Mouse (Mus musculus) heart, adult 18-20 months (tissue): Measurements from ENCODE around the gene Atg2a. TPM values are rescaled to one million over a fixed set of nuclear protein-coding genes. Genes with fewer than 3 reads are reported as not detected.
"Not testable (repeated sequence)": the region's sequence is repeated elsewhere in the genome, so short reads cannot be mapped to it uniquely, and the experiment has no call there.

Source experiments
- DNase-seq, 2 experiments: peaks; one replicate each; pipeline ENCODE4 v3.0.0; 2021 to 2022; ENCODE audit warnings: mixed read lengths in 1 of 2
- microRNA-seq, 2 experiments: library from miRNA; unstranded; fragments of <30 nt; microRNA quantifications; one replicate each; pipeline ENCODE4 v1.2.0; 2022
- total RNA-seq, 2 experiments: library from RNA; stranded (reverse); gene quantifications; 2 replicates each; pipeline ENCODE4 v1.2.3; 2021

The Atg2a gene
- total RNA-seq, 2 experiments from 2014 or later, result 21.5 to 22.1 TPM

DNA sequence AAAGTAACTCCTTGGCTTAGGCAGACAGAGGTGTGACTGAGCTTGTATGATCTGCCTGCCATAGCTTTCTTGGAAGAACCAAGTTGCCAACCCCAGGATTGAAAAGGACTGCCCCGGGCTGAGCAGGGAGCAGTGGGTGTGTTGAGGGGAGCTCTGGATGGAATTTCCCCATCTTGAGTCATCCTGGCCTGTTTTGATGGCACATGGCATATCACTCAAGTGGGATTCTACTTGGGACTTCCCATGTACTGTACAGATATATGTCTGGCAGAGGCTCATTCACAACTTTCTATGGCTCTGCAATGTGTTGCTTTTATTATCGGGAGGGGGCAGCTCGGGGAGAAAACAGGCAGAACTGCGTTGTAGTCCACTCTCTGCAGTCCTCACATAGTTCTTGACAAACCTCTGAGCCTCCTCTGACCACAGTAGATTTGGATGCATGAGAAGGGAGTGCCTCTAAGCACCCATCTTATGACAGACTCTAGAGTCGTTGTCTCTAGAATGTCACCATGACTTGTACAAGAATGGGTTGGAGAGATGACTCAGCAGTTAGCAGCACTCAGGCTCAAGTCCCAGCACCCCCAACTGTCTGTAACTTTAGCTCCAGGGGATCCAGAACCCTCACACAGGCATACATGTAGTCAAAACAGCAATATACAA, 55.2 kb downstream of the Atg2a start:
- no peak for DNase-seq

DNA sequence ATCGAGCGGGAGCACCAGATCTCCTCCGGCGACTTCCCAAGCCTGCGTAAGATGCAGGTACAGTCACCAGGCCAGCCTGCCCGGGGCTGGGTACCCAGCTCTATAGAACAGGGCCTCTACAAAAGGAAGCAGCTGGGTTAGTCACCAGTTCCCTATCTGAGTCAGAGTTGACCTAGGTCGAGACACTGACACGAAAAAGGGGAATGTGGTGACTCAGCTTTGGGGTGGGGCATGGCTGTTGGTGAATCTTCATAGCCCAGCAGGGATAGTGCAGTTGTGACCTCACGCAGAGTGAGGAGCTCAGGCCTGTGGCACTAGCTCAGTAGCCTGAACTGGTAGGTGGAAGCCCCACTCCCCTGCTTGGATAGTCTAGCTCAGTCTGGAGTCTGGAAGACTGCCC, 56.2 kb downstream of the Atg2a start:
- DNase-seq, result peak; percentile 67 to 87

DNA sequence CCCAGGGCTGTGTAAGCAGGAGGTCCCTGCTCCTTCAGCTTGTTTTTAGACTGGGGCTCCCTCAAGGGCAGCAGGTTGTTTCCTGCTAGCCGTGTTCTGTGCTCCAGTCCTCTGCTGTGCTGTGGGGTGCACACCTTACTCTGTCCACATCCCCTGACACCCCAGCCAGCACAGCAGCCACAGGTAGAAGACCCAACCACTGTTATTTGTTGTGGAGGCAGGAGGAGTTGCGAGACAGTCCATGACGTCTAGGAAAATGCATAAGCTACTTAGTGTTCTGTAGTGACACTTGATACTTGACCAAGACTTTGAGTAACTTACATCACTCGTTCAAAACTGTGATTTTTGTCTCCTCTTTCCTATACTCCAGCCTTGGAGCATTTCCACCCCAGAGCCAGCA, 57.5 kb downstream of the Atg2a start:
- DNase-seq, result no peak

DNA sequence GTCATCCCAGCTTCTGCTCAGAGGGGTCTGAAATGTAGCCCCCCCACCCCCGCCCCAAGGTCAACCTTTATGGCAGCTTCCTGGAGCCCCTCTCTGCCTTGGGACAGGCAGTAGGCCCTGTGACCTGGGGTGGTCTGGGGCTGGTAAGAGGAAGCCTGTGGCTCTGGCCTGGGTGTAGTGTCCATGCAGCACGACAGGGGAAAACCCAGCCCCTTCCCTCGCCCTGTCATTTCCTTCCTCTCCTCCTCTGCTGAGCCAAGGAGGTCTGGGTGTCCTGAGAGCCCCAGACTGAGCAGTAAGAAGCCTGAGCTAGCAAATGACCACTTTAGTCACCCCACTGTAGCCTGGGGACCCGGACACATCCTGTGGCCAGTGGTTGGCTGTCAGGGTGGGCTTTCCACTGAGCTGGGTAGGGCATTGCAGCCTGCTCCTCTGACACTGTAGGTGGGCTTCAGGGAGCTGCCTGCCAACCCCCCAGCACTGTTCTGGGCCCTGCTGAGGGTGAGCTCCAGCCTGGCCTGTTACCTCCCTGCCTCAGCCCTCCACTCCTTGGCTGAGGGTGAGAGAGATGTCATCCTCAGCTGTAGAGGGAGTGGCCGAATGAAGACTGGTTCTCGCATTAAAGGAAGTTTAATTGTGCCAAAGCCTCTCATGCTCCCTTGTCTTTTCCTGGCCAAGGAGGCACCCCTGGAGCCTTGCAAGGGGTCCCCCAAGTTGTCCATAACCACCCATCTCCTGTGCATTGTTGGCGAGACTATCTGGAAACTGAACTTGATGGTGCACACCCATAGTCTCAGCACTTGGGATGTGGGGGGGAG, 58.2 kb downstream of the Atg2a start:
- DNase-seq, result peak; percentile 50 to 82

DNA sequence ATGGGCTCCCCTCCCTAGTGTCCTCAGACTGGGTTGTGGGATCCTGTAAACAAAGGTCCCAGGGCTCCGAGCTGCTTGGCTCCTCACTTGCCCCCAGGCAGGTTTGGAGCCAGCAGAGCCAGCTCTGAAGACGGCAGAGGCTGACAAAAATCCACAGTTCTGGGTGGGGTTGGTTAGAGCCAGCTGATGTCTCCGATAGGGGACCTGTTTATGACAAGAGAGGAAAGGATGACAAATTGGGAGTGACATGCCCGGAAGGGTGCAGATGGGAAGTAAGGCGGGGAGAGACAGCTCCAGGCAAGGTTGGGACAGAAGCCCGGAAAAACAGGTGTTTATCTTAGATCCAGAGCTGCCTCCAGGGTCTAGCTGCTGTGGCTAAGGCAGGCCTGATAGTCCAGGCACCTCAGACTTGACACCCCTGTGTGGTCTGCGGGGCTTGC, 59.0 kb downstream of the Atg2a start:
- DNase-seq, result peak; percentile 75 to 89

DNA sequence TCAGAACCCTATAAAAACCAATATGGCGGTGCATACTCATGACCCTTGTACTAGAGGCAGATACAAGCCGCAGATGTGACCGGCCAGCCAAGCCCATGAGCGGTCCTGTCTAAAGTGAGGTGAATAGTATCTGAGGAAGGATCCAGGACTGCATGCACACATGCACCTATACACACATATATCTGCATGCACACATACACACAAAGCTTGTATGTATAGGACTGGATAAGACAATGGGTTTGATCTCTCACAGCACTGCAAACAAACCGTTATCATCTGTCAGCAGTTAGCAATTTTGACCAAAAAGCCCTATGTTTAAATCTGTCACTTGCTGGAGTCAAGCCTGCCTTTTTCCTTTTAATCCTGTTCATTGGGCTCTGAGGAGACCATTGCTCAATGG, 60.6 kb downstream of the Atg2a start:
- DNase-seq, result no peak

DNA sequence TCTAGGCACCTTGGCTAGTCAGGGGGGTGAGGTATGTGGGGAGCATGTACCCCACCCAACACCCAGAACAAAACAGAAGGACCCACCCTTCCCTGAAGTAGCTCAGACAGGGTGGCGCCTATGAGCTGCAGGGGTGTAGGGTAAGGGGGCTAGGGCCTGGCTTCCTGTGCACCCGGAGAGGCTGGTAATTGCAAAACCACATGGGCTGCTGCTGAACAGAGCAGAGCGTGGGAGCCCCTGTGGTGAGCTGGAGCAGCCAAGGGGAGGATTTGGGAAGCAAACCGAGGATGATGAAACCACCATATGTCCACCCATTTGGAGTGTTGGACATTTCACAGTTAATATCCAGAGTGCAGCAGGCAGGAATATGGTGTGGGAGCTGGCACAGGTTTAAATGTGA, 61.1 kb downstream of the Atg2a start:
- DNase-seq, result peak; percentile 72 to 92

DNA sequence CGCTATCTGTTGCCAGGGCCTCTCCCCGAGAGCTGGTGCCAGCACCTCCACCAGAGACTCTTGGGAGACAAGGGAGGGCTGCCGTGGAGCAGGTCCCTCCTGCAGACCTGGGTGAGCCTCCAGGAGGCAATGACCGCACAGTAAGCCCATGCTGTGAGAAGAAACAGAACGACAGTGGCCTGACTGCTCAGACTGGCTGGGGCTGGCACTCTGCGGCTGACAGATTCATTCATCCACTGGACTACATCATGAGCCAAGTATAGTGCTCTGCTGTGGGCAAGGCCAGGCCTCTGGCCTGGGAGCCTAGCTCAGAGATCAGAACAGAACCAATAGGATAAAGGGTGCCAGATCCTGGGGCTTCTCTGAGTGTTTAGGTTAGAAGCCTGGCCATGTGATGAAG, 62.4 kb downstream of the Atg2a start:
- no peak for DNase-seq

DNA sequence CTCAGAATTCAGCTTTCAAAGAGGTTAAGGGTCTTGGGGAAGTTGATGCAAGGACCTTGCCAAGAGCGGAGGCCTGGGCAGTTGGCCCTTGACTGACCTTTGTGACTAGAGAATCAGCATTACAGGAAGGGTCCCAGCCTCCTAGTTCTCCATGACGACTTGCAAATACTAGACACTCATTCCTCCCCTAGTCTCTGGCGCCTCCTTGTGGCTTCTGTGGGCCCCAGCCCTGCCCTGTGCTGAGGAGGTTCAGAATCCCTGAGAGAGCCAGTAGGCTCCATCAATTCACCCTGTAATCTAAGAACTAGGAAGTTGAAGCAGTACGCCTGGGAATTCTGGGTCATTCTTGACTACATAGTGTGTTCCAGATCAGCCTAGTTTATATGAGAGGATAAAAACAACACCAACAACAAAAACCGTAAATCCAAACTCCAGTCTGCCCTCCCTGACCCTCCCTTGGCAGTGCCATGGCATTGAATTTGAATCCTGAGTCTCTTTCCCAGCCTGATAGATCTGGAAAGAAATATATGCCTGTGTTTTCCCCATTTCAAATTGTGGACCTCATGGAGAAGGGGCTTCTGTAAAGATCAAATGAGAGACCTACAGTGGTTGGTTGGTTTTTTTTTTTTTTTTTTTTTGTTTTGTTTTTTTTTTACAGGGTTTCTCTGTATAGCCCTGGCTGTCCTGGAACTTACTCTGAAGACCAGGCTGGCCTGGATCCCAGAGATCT, 63.5 kb downstream of the Atg2a start:
- peak; percentile 94 to 97 for DNase-seq

DNA sequence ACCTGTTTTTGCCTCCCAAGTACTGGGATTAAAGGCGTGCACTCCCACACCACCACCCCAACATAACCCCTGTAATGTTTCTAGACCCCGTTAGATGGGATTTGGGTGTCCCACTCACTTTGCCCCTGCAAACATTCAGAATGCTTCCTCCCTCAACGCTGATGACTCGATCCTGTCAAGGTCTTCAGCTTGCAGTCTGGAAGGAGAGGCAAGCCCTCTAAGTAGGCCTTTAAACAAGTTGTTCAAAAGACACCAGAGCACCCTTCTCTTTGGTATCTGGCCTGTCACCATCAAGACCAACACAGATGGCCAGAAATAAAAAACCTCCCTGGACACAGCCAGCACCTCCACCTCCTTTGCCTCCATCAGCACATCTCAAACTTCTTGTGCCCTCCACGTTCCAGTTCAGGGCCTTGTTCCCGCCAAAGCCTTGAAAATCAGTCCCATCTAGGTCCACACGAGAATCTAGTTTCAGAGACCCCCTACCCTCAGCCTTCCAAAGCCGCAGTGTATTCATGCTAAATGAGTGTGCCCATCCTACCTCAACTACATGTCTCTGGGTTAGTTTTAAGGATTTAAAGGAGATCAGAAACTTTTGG, 64.1 kb downstream of the Atg2a start:
- no peak for DNase-seq

DNA sequence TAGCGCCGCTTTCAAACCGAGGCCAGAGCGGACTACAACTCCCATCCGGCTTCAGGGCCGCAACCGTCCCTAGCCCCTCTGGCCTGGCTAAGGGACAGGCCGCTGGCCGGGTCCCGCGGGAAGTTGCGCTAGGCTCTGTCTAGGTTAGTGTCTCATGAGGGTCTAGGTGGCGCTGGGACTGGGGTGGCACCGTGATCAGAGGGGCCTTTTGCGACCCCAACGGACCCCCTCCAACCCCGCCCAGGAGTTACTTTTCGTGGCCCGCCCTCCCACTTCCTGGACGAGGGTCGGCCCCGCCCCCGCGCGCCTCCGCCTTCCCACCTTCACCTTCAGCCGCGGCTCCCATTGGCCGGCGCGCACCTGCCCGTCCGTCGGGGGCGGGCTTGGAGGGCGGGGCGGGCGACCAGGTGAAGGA, 64.7 kb downstream of the Atg2a start, which contains the start of gene Cdc42bpg:
Gene Cdc42bpg (plus strand): TSS at position 320 of the 415 bp plus-strand sequence.
- DNase-seq, result peak; percentile 90 to 92

DNA sequence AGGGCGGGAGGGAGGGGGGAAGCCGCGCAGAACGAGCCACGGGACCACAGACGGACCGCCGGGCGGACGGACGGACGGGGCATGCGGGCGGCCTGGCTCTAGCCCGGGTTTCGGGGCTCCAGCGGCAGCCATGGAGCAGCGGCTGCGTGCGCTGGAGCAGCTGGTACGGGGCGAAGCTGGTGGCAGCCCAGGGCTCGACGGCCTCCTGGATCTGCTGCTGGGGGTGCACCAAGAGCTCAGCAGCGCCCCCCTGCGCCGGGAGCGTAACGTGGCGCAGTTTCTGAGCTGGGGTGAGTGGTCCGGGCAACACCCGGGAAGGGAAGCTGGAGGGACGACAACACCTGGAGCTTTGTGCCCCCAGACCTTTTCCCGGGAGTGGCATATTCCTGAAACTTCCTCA, 65.1 kb downstream of the Atg2a start:
- DNase-seq, result peak; percentile 76 to 82

DNA sequence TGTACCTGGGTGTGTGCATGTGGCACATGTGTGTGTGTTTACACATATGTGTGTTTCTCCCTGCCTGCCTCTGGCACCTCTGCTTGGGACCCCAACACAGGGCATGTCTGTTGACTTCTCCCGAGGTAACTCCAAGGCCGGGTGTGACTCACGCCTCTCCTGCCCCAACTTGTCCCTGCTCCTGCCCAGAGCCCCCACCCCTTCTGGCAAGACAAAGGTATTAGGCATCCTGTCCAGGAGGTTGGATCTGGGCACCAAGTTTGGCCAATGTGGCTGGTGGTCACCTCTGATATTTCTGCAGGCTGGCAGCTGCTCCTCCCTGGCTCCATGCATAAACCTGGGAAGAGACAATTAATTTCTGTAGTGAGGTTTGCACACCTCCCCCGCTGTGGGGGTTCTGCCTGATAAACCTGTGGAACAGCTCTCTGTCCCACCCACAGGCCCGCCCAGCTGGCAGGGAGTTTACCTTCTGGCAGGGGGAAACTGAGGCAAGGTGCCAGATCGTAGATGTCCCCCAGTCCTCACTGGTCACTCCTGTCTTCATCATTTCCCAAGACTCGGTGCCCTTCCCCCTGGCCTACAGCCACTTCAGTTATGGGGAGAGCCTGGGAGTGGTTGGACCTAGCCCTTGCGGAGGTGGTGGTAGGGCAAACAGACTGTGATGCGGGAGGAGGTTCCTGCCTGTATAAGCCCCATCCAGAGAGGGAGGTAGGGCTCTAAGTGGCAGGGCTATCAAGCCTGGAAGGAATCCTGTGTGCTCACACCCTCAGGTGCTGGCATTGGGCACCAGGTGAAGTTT, 66.5 kb downstream of the Atg2a start:
- no peak for DNase-seq

DNA sequence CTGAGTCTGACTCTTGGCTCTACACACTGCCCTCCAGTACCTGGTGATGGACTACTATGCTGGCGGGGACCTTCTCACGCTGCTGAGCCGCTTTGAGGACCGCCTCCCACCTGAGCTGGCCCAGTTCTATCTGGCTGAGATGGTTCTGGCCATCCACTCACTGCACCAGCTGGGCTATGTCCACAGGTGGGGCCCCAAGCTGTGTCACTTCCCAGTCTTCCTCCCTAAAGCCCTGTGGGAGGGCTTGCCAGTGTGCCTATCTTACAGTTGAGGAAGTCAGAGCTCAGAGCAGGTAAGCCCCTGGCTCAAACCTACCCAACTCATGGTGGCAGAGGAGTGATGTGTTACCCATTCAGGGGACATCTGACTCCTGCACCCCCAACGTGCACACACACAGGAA, 68.7 kb downstream of the Atg2a start:
- DNase-seq, result no peak

DNA sequence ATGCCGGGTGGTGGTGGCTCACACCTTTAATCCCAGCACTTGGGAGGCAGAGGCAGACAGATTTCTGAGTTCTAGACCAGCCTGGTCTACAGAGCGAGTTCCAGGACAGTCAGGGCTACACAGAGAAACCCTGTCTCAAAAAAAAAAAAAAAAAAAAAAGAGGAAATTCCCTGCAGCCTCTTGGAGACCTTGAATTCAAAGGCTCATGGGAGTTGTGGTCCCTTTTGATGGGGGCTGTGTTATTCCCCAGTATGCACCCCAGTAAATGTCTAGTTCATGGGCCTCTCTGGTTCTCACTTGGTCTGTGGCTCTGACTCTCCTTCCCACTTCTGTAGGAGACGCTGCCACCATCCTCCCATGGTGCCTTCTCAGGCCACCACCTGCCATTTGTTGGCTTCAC, 70.3 kb downstream of the Atg2a start:
- DNase-seq, result not testable (repeated sequence)

Small RNA genes lying within 50 kb of the gene (microRNA-seq; reads per million reads assigned to microRNA genes)
- gene Mir192 (18.2 to 48.6 reads per million in 2 experiments), gene Mir194-2 (20.5 to 34.0 reads per million in 2 experiments)

Other genes with a start within 250 kb of the Atg2a start
- gene Capn1, start 225.8 kb upstream of the Atg2a start, total RNA-seq, result 10 to 100 TPM; 32.0 to 40.4 TPM
- gene Syvn1, start 195.1 kb upstream of the Atg2a start, total RNA-seq, result 10 to 100 TPM; 21.1 to 21.3 TPM
- gene Mrpl49, start 183.9 kb upstream of the Atg2a start, total RNA-seq, result 10 to 100 TPM; 42.2 to 47.2 TPM
- gene Fau, start 183.8 kb upstream of the Atg2a start, total RNA-seq, result 100 to 1,000 TPM; 613 to 618 TPM
- gene Znhit2, start 180.5 kb upstream of the Atg2a start, total RNA-seq, result 10 to 100 TPM; 11.1 to 11.2 TPM
- gene Tm7sf2, start 173.3 kb upstream of the Atg2a start, total RNA-seq, result 1 to 10 TPM; 2.1 to 3.0 TPM
- gene Vps51, start 164.4 kb upstream of the Atg2a start, total RNA-seq, result 10 to 100 TPM; 20.9 to 22.2 TPM
- gene Tmem262, start 161.6 kb upstream of the Atg2a start, total RNA-seq, result not detected
- gene Gm28374, start 159.4 kb upstream of the Atg2a start, total RNA-seq, result under 1 TPM in 1 of 2 experiments, not detected in 1; 0.47 TPM
- 10 to 100 TPM; 15.5 to 16.1 TPM for gene Zfpl1, start 156.7 kb upstream of the Atg2a start, total RNA-seq
- gene Cdca5, start 156.7 kb upstream of the Atg2a start, total RNA-seq, result under 1 TPM in 1 of 2 experiments, not detected in 1; 0.21 TPM
- gene AC131692.1, start 147.2 kb upstream of the Atg2a start, total RNA-seq, result not detected
- not detected for gene Naaladl1, start 135.9 kb upstream of the Atg2a start, total RNA-seq
- 10 to 100 TPM in 1 of 2 experiments, 1 to 10 TPM in 1; 9.2 to 10.0 TPM for gene Sac3d1, start 123.0 kb upstream of the Atg2a start, total RNA-seq
- 10 to 100 TPM; 13.9 to 15.2 TPM for gene Snx15, start 113.4 kb upstream of the Atg2a start, total RNA-seq
- 1 to 10 TPM in 1 of 2 experiments, under 1 TPM in 1; 0.54 to 2.7 TPM for gene Batf2, start 100.7 kb upstream of the Atg2a start, total RNA-seq
- 10 to 100 TPM; 66.4 to 72.1 TPM for gene Arl2, start 100.1 kb upstream of the Atg2a start, total RNA-seq
- not detected for gene Majin, start 57.3 kb upstream of the Atg2a start, total RNA-seq
- not detected for gene Gpha2, start 15.3 kb upstream of the Atg2a start, total RNA-seq
- gene Ppp2r5b, start 5.8 kb upstream of the Atg2a start, total RNA-seq, result 10 to 100 TPM; 32.2 to 32.5 TPM
- 100 to 1,000 TPM; 101 to 107 TPM for gene Ehd1, start 35.1 kb downstream of the Atg2a start, total RNA-seq
- gene Cdc42bpg, start 64.8 kb downstream of the Atg2a start, total RNA-seq, result 10 to 100 TPM; 13.8 TPM
- gene Men1, start 93.3 kb downstream of the Atg2a start, total RNA-seq, result 10 to 100 TPM; 13.3 to 14.0 TPM
- 10 to 100 TPM; 30.7 to 43.0 TPM for gene Map4k2, start 99.5 kb downstream of the Atg2a start, total RNA-seq
- 10 to 100 TPM; 66.5 to 94.7 TPM for gene Sf1, start 122.0 kb downstream of the Atg2a start, total RNA-seq
- 1,000 to 10,000 TPM; 1,224 to 1,269 TPM for gene Pygm, start 142.7 kb downstream of the Atg2a start, total RNA-seq
- 10 to 100 TPM; 37.7 to 53.4 TPM for gene Rasgrp2, start 157.7 kb downstream of the Atg2a start, total RNA-seq
- gene Nrxn2, start 177.1 kb downstream of the Atg2a start, total RNA-seq, result 1 to 10 TPM; 4.3 to 4.8 TPM